Mouse (Mus musculus) stomach, embryonic 14.5 days (tissue): ENCODE data around the gene Gaa. TPM values are rescaled to one million over a fixed set of nuclear protein-coding genes. Genes with fewer than 3 reads are reported as not detected.
"Not testable (repeated sequence)": the region's sequence is repeated elsewhere in the genome, so short reads cannot be mapped to it uniquely, and the experiment has no call there.

Experiments used
- ATAC-seq: fragments of 200-750 bp; cut with Nextera tagmentation; 2 replicates; pipeline ENCODE4 v1.8.0; 2017; ENCODE audit warnings: low read depth, moderate TSS enrichment; ENCODE audit not compliant: insufficient number of reproducible peaks, insufficient read depth, low FRiP score
- H3K27ac ChIP-seq: fragments of 300-500 bp; sonication (generic); 2 replicates; pipeline ENCODE4 v1.5.1; 2014; ENCODE audit warnings: mild to moderate bottlenecking, low read length, moderate library complexity, mixed read lengths
- H3K27me3 ChIP-seq: fragments of 300-500 bp; sonication (generic); 2 replicates; pipeline ENCODE4 v1.6.1; 2014; ENCODE audit warnings: low read length, control low read depth, mixed read lengths; ENCODE audit not compliant: control insufficient read depth, insufficient read depth
- H3K36me3 ChIP-seq: fragments of 300-500 bp; sonication (generic); 2 replicates; pipeline ENCODE4 v1.6.1; 2014; ENCODE audit warnings: mild to moderate bottlenecking, control low read depth, low read length, moderate library complexity, mixed read lengths; ENCODE audit not compliant: control insufficient read depth, insufficient read depth
- H3K4me1 ChIP-seq: fragments of 300-500 bp; sonication (generic); 2 replicates; pipeline ENCODE4 v1.6.1; 2014; ENCODE audit warnings: low read length, control low read depth, mixed read lengths; ENCODE audit not compliant: control insufficient read depth, insufficient read depth
- H3K4me2 ChIP-seq: fragments of 300-500 bp; sonication (generic); replicated peaks from 2 replicates; pipeline ENCODE4 v1.6.1; 2014; ENCODE audit warnings: low read depth, low read length, control low read depth
- H3K4me3 ChIP-seq: fragments of 300-500 bp; sonication (generic); 2 replicates; pipeline ENCODE4 v1.5.1; 2014; ENCODE audit warnings: low read depth, low read length, control low read depth
- H3K9ac ChIP-seq: fragments of 300-500 bp; sonication (generic); replicated peaks from 2 replicates; pipeline ENCODE4 v1.6.1; 2014; ENCODE audit warnings: low read depth, mild to moderate bottlenecking, control low read depth, low read length, moderate library complexity, mixed read lengths
- H3K9me3 ChIP-seq: fragments of 300-500 bp; sonication (generic); 2 replicates; pipeline ENCODE4 v1.6.1; 2016; ENCODE audit warnings: low read depth, low read length, control low read depth; ENCODE audit not compliant: control insufficient read depth
- WGBS: fragments of 180-500 bp; shearing (Covaris S2); extraction: QIAGEN DNeasy Blood & Tissue Kit; methylation state at CpG from one replicate; pipeline ENCODE4 v1.1.7; 2014; 5-methylcytosine and 5-hydroxymethylcytosine counted together
- polyA plus RNA-seq: library from polyadenylated mRNA; unstranded; fragments of >200 nt; fragmentation: Nextera tagmentation; extraction: Ambion mirVana; gene quantifications from 2 replicates; pipeline ENCODE4 v1.2.1, GENCODE M21; 2014

The Gaa gene
- polyA plus RNA-seq, 1 experiment from 2014 or later = 50.3 TPM

- no peak for ATAC-seq
- H3K36me3 ChIP-seq = peaks cover 55% of the 10 kb centered on the region
Observed at GRCm38 (mm10) chr11:119285791-119286527, 18.3 kb downstream of the Gaa start.

GRCm38 (mm10) chr11:119287207-119287992, 19.7 kb downstream of the Gaa start:
- Histone ChIP-seq H3K9ac (no peak overlapping the region), H3K4me2 (no peak overlapping the region), H3K4me3 (no peak overlapping the region), H3K27me3 (no peaks in the 10 kb centered on the region), H3K27ac (no peak overlapping the region), H3K9me3 (no peaks in the 10 kb centered on the region), H3K4me1 (no peaks in the 10 kb centered on the region), H3K36me3 (peaks cover 64% of the 10 kb centered on the region)
- 85% methylated on average over 20 of the region's 20 CpGs for WGBS
- no peak for ATAC-seq

More at GRCm38 (mm10) chr11:119285791-119286527, 18.3 kb downstream of the Gaa start:
- Histone ChIP-seq H3K4me3 (no peak overlapping the region), H3K27ac (no peak overlapping the region), H3K4me2 (no peak overlapping the region), H3K9ac (no peak overlapping the region), H3K27me3 (no peaks in the 10 kb centered on the region), H3K9me3 (no peaks in the 10 kb centered on the region), H3K4me1 (no peaks in the 10 kb centered on the region)
- WGBS = 67% methylated on average over 9 of the region's 9 CpGs

- not testable (repeated sequence) for H3K9ac ChIP-seq, H3K4me3 ChIP-seq, H3K4me1 ChIP-seq, H3K27ac ChIP-seq, H3K27me3 ChIP-seq, ATAC-seq, H3K9me3 ChIP-seq, H3K4me2 ChIP-seq
- 92% methylated on average over 8 of the region's 8 CpGs for WGBS
- H3K36me3 ChIP-seq = peaks cover 97% of the 10 kb centered on the region
Observed at GRCm38 (mm10) chr11:119292861-119293260, 25.2 kb downstream of the Gaa start.

- 83% methylated on average over 6 of the region's 6 CpGs for WGBS
- Histone ChIP-seq H3K36me3 (peaks cover 52% of the 10 kb centered on the region), H3K27ac (no peak overlapping the region), H3K9me3 (no peaks in the 10 kb centered on the region), H3K27me3 (no peaks in the 10 kb centered on the region), H3K4me1 (peaks cover 8% of the 10 kb centered on the region), H3K9ac (no peak overlapping the region), H3K4me2 (0 out of 2 replicates have a peak overlapping the region, but pooled peaks have one; percentile 5), H3K4me3 (no peak overlapping the region)
- no peak for ATAC-seq
Observed at GRCm38 (mm10) chr11:119297996-119298395, 30.3 kb downstream of the Gaa start.

- Histone ChIP-seq H3K9ac (peak overlapping the region; percentile 95), H3K4me1 (peaks cover 8% of the 10 kb centered on the region), H3K4me2 (peak overlapping the region; percentile 89), H3K27me3 (no peaks in the 10 kb centered on the region), H3K4me3 (peak overlapping the region; percentile 96), H3K36me3 (peaks cover 42% of the 10 kb centered on the region), H3K9me3 (no peaks in the 10 kb centered on the region), H3K27ac (peak overlapping the region; percentile 75; the same call in 1 of the 2 replicates)
- 9% methylated on average over 7 of the region's 7 CpGs for WGBS
- no peak for ATAC-seq
Observed at GRCm38 (mm10) chr11:119298917-119299316, 31.2 kb downstream of the Gaa start.

GRCm38 (mm10) chr11:119299391-119300245, 31.9 kb downstream of the Gaa start, which contains the start of gene Eif4a3:
Eif4a3 (minus strand) TSS chr11:119300089.
- Histone ChIP-seq H3K27ac (peak within 1 kb of the TSS; percentile 89), H3K27me3 (no peaks in the 10 kb centered on the region), H3K4me2 (peak within 1 kb of the TSS; percentile 89), H3K4me3 (peak within 1 kb of the TSS; percentile 96), H3K9me3 (no peaks in the 10 kb centered on the region), H3K36me3 (peaks cover 35% of the 10 kb centered on the region), H3K9ac (peak within 1 kb of the TSS; percentile 95), H3K4me1 (peaks cover 8% of the 10 kb centered on the region)
- peak; percentile 94 for ATAC-seq
- under 1% methylated on average over 89 of the region's 89 CpGs for WGBS

- H3K27me3 ChIP-seq = no peaks in the 10 kb centered on the region
- H3K27ac ChIP-seq = peak overlapping the region; percentile 89
- ATAC-seq = no peak; the same call in 1 of the 2 replicates
- WGBS = 1% methylated on average over 31 of the region's 31 CpGs
- H3K9me3 ChIP-seq = no peaks in the 10 kb centered on the region
- H3K4me1 ChIP-seq = peaks cover 8% of the 10 kb centered on the region
- peaks cover 28% of the 10 kb centered on the region for H3K36me3 ChIP-seq
- H3K4me3 ChIP-seq = peak overlapping the region; percentile 96
- peak overlapping the region; percentile 95 for H3K9ac ChIP-seq
- peak overlapping the region; percentile 83 for H3K4me2 ChIP-seq
Observed at GRCm38 (mm10) chr11:119300246-119300935, 32.7 kb downstream of the Gaa start.
